Mouse (Mus musculus) intestine, embryonic 14.5 days (tissue): ENCODE results near the gene Kit. TPM values are rescaled to one million over a fixed set of nuclear protein-coding genes. Genes with fewer than 3 reads are reported as not detected.

Source experiments
- ATAC-seq: fragments of 200-750 bp; cut with Nextera tagmentation; replicated peaks from 2 replicates; pipeline ENCODE4 v1.8.0; 2017; ENCODE audit warnings: low read depth, moderate number of reproducible peaks, moderate TSS enrichment, moderate library complexity; ENCODE audit not compliant: low FRiP score, low TSS enrichment
- DNase-seq: peaks from one replicate; pipeline ENCODE4 v3.0.0-alpha.2; 2018; ENCODE audit warnings: low spot score
- H3K27ac ChIP-seq: fragments of 300-500 bp; sonication (generic); 2 replicates; pipeline ENCODE4 v1.5.1; 2014; ENCODE audit warnings: low read depth, mild to moderate bottlenecking, control low read depth
- H3K27me3 ChIP-seq: fragments of 300-500 bp; sonication (generic); replicated peaks from 2 replicates; pipeline ENCODE4 v1.6.1; 2014; ENCODE audit warnings: low read length, control low read depth; ENCODE audit not compliant: control insufficient read depth, insufficient read depth
- H3K36me3 ChIP-seq: fragments of 300-500 bp; sonication (generic); 2 replicates; pipeline ENCODE4 v1.6.1; 2014; ENCODE audit warnings: low read length, control low read depth; ENCODE audit not compliant: control insufficient read depth, insufficient read depth
- H3K4me1 ChIP-seq: fragments of 300-500 bp; sonication (generic); replicated peaks from 2 replicates; pipeline ENCODE4 v1.6.1; 2014; ENCODE audit warnings: low read length, control low read depth, mixed read lengths; ENCODE audit not compliant: control insufficient read depth, insufficient read depth
- H3K4me2 ChIP-seq: fragments of 300-500 bp; sonication (generic); 2 replicates; pipeline ENCODE4 v1.6.1; 2014; ENCODE audit warnings: low read length
- H3K4me3 ChIP-seq: fragments of 300-500 bp; sonication (generic); 2 replicates; pipeline ENCODE4 v1.5.1; 2014; ENCODE audit warnings: low read depth, low read length, control low read depth, mixed read lengths
- H3K9ac ChIP-seq: fragments of 300-500 bp; sonication (generic); 2 replicates; pipeline ENCODE4 v1.6.1; 2014; ENCODE audit warnings: mild to moderate bottlenecking, low read length
- H3K9me3 ChIP-seq: fragments of 300-500 bp; sonication (generic); 2 replicates; pipeline ENCODE4 v1.6.1; 2016; ENCODE audit warnings: low read length, control low read depth; ENCODE audit not compliant: control insufficient read depth
- WGBS: fragments of 180-500 bp; shearing (Covaris S2); extraction: QIAGEN DNeasy Blood & Tissue Kit; methylation state at CpG from one replicate; pipeline ENCODE4 v1.1.7; 2014; 5-methylcytosine and 5-hydroxymethylcytosine counted together
- polyA plus RNA-seq: library from polyadenylated mRNA; unstranded; fragments of >200 nt; fragmentation: Nextera tagmentation; extraction: Ambion mirVana; gene quantifications from 2 replicates; pipeline ENCODE4 v1.2.1, GENCODE M21; 2014

Gene Kit
- polyA plus RNA-seq, 1 experiment from 2014 or later: 42.8 TPM

- ATAC-seq: 0 out of 2 replicates have a peak, but pooled peaks have one; percentile 24
- 29% methylated on average over 14 of the region's 14 CpGs for WGBS
- H3K4me1 ChIP-seq: peaks cover 16% of the 10 kb centered on the region; the same call in 1 of the 2 replicates
- H3K9ac ChIP-seq: no peak overlapping the region
- peak overlapping the region; percentile 5; the same call in 1 of the 2 replicates for H3K4me2 ChIP-seq
- no peak for DNase-seq
- no peaks in the 10 kb centered on the region for H3K27me3 ChIP-seq
- peak overlapping the region; percentile 27; the same call in 1 of the 2 replicates for H3K27ac ChIP-seq
- H3K9me3 ChIP-seq: no peaks in the 10 kb centered on the region
- H3K4me3 ChIP-seq: no peak overlapping the region
- H3K36me3 ChIP-seq: no peaks in the 10 kb centered on the region
Observed at GRCm38 (mm10) chr5:75596211-75596610, 21.5 kb downstream of the Kit start.

- Histone ChIP-seq H3K4me2 (no peak overlapping the region), H3K4me3 (no peak overlapping the region), H3K36me3 (no peaks in the 10 kb centered on the region), H3K9me3 (no peaks in the 10 kb centered on the region), H3K9ac (no peak overlapping the region), H3K27me3 (no peaks in the 10 kb centered on the region), H3K4me1 (peaks cover 16% of the 10 kb centered on the region; the same call in 1 of the 2 replicates), H3K27ac (no peak overlapping the region)
- WGBS: 69% methylated on average over 2 of the region's 2 CpGs
- ATAC-seq: no peak
- no peak for DNase-seq
Observed at GRCm38 (mm10) chr5:75597316-75597715, 22.6 kb downstream of the Kit start.

- Histone ChIP-seq H3K4me1 (peaks cover 16% of the 10 kb centered on the region; the same call in 1 of the 2 replicates), H3K4me3 (no peak overlapping the region), H3K27ac (no peak overlapping the region), H3K36me3 (no peaks in the 10 kb centered on the region), H3K27me3 (no peaks in the 10 kb centered on the region), H3K4me2 (no peak overlapping the region), H3K9me3 (no peaks in the 10 kb centered on the region), H3K9ac (no peak overlapping the region)
- WGBS: 94% methylated on average over 13 of the region's 13 CpGs
- ATAC-seq: no peak
- no peak for DNase-seq
Observed at GRCm38 (mm10) chr5:75598491-75598890, 23.8 kb downstream of the Kit start.

GRCm38 (mm10) chr5:75599991-75600390 is 25.3 kb downstream of the Kit start:
- Histone ChIP-seq H3K4me3 (no peak overlapping the region), H3K27ac (no peak overlapping the region), H3K36me3 (no peaks in the 10 kb centered on the region), H3K4me1 (peaks cover 12% of the 10 kb centered on the region; the same call in 1 of the 2 replicates), H3K9me3 (no peaks in the 10 kb centered on the region), H3K4me2 (no peak overlapping the region), H3K9ac (no peak overlapping the region), H3K27me3 (no peaks in the 10 kb centered on the region)
- WGBS: 62% methylated on average over 6 of the region's 6 CpGs
- no peak for ATAC-seq
- DNase-seq: no peak

GRCm38 (mm10) chr5:75604238-75604637 is 29.5 kb downstream of the Kit start:
- Histone ChIP-seq H3K9me3 (no peaks in the 10 kb centered on the region), H3K36me3 (no peaks in the 10 kb centered on the region), H3K4me1 (no peaks in the 10 kb centered on the region), H3K27me3 (no peaks in the 10 kb centered on the region), H3K27ac (no peak overlapping the region), H3K4me3 (no peak overlapping the region), H3K9ac (no peak overlapping the region), H3K4me2 (no peak overlapping the region)
- DNase-seq (no peak), ATAC-seq (no peak)
- 87% methylated on average over 9 of the region's 9 CpGs for WGBS

DNA sequence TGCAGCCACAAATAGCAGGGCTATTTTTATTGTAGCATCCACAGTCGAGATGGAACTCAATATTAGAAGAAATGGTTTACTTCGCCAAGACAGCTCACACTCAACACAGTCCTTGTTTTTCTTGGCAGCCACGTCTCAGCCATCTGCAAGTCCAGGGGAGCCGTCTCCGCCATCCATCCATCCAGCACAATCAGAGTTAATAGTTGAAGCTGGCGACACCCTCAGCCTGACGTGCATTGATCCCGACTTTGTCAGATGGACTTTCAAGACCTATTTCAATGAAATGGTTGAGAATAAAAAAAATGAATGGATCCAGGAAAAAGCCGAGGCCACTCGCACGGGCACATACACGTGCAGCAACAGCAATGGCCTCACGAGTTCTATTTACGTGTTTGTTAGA is 32.2 kb downstream of the Kit start:
- DNase-seq: no peak
- Histone ChIP-seq H3K36me3 (peaks cover 9% of the 10 kb centered on the region; the same call in 1 of the 2 replicates), H3K4me2 (no peak overlapping the region), H3K4me1 (no peaks in the 10 kb centered on the region), H3K9me3 (no peaks in the 10 kb centered on the region), H3K4me3 (no peak overlapping the region), H3K27ac (no peak overlapping the region), H3K9ac (no peak overlapping the region), H3K27me3 (no peaks in the 10 kb centered on the region)
- WGBS: 81% methylated on average over 14 of the region's 14 CpGs
- ATAC-seq: no peak

DNA sequence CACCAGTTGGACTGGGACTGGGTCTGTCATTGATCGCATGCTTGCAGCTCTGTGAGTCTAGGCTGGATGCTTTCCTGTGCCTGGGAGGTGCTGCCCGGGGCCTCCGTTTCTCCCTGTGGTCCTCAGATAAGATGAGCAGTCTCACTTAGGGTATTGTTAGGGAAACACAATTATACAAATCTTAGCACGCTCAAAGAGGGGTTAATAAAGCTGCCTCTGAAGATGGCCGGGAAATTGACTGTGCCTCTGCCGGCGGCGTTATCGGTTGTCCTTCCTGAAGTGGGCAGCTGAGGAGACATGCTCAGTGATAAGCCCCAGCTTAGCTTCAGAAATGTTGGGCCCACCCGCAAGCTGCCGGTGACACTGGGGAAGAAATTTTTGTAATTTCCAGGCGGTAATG is 33.3 kb downstream of the Kit start:
- ATAC-seq (no peak), DNase-seq (no peak)
- no peaks in the 10 kb centered on the region for H3K9me3 ChIP-seq
- no peak overlapping the region for H3K27ac ChIP-seq
- no peak overlapping the region for H3K4me2 ChIP-seq
- no peak overlapping the region for H3K4me3 ChIP-seq
- no peaks in the 10 kb centered on the region for H3K4me1 ChIP-seq
- WGBS: 84% methylated on average over 12 of the region's 12 CpGs
- peaks cover 9% of the 10 kb centered on the region; the same call in 1 of the 2 replicates for H3K36me3 ChIP-seq
- no peak overlapping the region for H3K9ac ChIP-seq
- H3K27me3 ChIP-seq: no peaks in the 10 kb centered on the region

DNA sequence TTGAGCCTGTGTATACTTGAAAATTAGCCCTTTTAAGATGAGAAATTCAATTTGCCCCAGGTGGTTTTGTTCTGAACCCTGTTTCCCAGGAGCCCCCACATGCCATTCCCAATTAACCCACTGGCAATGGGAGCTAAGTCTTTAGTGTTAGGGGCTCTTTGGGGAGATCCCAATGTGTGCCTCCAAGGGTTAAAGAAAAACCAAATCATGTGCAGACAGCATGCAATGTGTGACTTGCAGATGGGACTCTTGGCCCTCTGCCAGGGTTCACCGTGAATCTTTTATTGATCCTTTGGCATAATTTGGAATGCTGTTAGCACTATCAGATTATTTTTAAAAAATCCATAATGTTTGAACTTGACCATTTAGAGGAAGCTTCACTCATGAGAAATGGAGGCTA is 37.7 kb downstream of the Kit start:
- no peak overlapping the region for H3K9ac ChIP-seq
- no peaks in the 10 kb centered on the region for H3K4me1 ChIP-seq
- H3K9me3 ChIP-seq: no peaks in the 10 kb centered on the region
- no peak overlapping the region for H3K4me2 ChIP-seq
- peaks cover 12% of the 10 kb centered on the region; the same call in 1 of the 2 replicates for H3K36me3 ChIP-seq
- 61% methylated on average over 1 of the region's 1 CpGs for WGBS
- no peak overlapping the region for H3K27ac ChIP-seq
- no peak overlapping the region for H3K4me3 ChIP-seq
- no peak for DNase-seq
- ATAC-seq: no peak
- H3K27me3 ChIP-seq: no peaks in the 10 kb centered on the region

- ATAC-seq (no peak), DNase-seq (no peak)
- Histone ChIP-seq H3K9me3 (no peaks in the 10 kb centered on the region), H3K9ac (no peak overlapping the region), H3K4me2 (no peak overlapping the region), H3K27ac (no peak overlapping the region), H3K4me1 (no peaks in the 10 kb centered on the region), H3K4me3 (no peak overlapping the region), H3K27me3 (no peaks in the 10 kb centered on the region), H3K36me3 (peaks cover 14% of the 10 kb centered on the region; the same call in 1 of the 2 replicates)
- 96% methylated on average over 4 of the region's 4 CpGs for WGBS
Observed at GRCm38 (mm10) chr5:75612926-75613325, 38.2 kb downstream of the Kit start.
